Mouse (Mus musculus) C2C12 (cell line): ENCODE data around the gene Pih1d3.

Source experiments
- CTCF ChIP-seq: IDR thresholded peaks from one replicate; pipeline ENCODE4 v1.5.1; 2011; ENCODE audit not compliant: control insufficient read depth, insufficient read depth, insufficient read length
- MAX ChIP-seq: IDR thresholded peaks from one replicate; pipeline ENCODE4 v1.6.1; 2011; ENCODE audit warnings: mild to moderate bottlenecking, control low read depth
- MYOD1 ChIP-seq: IDR thresholded peaks from one replicate; pipeline ENCODE4 v1.6.1; 2011; ENCODE audit warnings: low read depth; ENCODE audit not compliant: control insufficient read depth, insufficient read length
- USF1 ChIP-seq: IDR thresholded peaks from one replicate; pipeline ENCODE4 v1.6.1; 2011; ENCODE audit warnings: low read depth, mild to moderate bottlenecking, control low read depth, moderate library complexity

GRCm38 (mm10) chr1:31176101-31176500 lies 46.5 kb upstream of the Pih1d3 start, which contains the start of gene Lgsn:
- TF ChIP-seq CTCF = no peak
- TF ChIP-seq MAX = no peak
- no peak for TF ChIP-seq USF1
- no peak for TF ChIP-seq MYOD1
